Mouse (Mus musculus) MEL (cell line): ENCODE results near the gene Ak4. TPM values are rescaled to one million over a fixed set of nuclear protein-coding genes. Genes with fewer than 3 reads are reported as not detected.

Source experiments
- DNase-seq: peaks from one replicate; pipeline ENCODE4 v3.0.0; 2011; ENCODE audit warnings: low read depth, low spot score
- H3K27ac ChIP-seq: 2 replicates; pipeline ENCODE4 v1.5.1; 2012; ENCODE audit warnings: low read depth, mild to moderate bottlenecking, control low read depth, low read length, moderate library complexity; ENCODE audit not compliant: control insufficient read depth
- H3K27me3 ChIP-seq, 2 experiments: fragments of 150-350 bp in 1 of 2; sonication (generic) in 1 of 2; 2 replicates each; pipeline ENCODE4 v1.6.1; 2012; ENCODE audit warnings: low read length in 2 of 2, mild to moderate bottlenecking in 2 of 2, improper control_type of control experiment in 1 of 2, moderate library complexity in 1 of 2; ENCODE audit not compliant: insufficient read depth in 2 of 2, control insufficient read depth in 1 of 2
- H3K36me3 ChIP-seq, 2 experiments: 2 replicates each; pipeline ENCODE4 v1.6.1; 2012 to 2014; ENCODE audit warnings: low read length in 2 of 2, improper control_type of control experiment in 1 of 2, inconsistent platforms in 1 of 2, mild to moderate bottlenecking in 1 of 2; ENCODE audit not compliant: insufficient read depth in 2 of 2, control insufficient read depth in 1 of 2
- H3K4me1 ChIP-seq, 2 experiments: fragments of 150-350 bp in 1 of 2; sonication (generic) in 1 of 2; 2 replicates each; pipeline ENCODE4 v1.6.1; 2012; ENCODE audit warnings: low read length in 2 of 2, improper control_type of control experiment in 1 of 2, mild to moderate bottlenecking in 1 of 2; ENCODE audit not compliant: insufficient read depth in 2 of 2, control insufficient read depth in 1 of 2
- H3K4me3 ChIP-seq, 2 experiments: fragments of 150-350 bp in 1 of 2; sonication (generic) in 1 of 2; 2 replicates each; pipeline ENCODE4 v1.5.1; 2012; ENCODE audit warnings: low read depth in 2 of 2, low read length in 2 of 2, mild to moderate bottlenecking in 2 of 2, moderate library complexity in 2 of 2, control low read depth in 1 of 2, improper control_type of control experiment in 1 of 2; ENCODE audit not compliant: control insufficient read depth in 1 of 2, insufficient read depth in 1 of 2
- H3K79me2 ChIP-seq: 2 replicates; pipeline ENCODE4 v1.6.1; 2012; ENCODE audit warnings: mild to moderate bottlenecking, low read length, moderate library complexity; ENCODE audit not compliant: control insufficient read depth, poor library complexity, insufficient read depth
- H3K9ac ChIP-seq: 2 replicates; pipeline ENCODE4 v1.6.1; 2012; ENCODE audit warnings: low read depth, mild to moderate bottlenecking, control low read depth, low read length, moderate library complexity; ENCODE audit not compliant: control insufficient read depth, poor library complexity, severe bottlenecking
- H3K9me3 ChIP-seq: fragments of 150-350 bp; sonication (generic); replicated peaks from 2 replicates; pipeline ENCODE4 v1.6.1; 2012; ENCODE audit warnings: mild to moderate bottlenecking, low read length, improper control_type of control experiment, moderate library complexity; ENCODE audit not compliant: insufficient read depth
- BHLHE40 ChIP-seq: IDR thresholded peaks from 2 replicates; pipeline ENCODE4 v1.6.1; 2012; ENCODE audit warnings: low read depth, mild to moderate bottlenecking, inconsistent platforms, low read length, improper control_type of control experiment, borderline replicate concordance
- CHD1 ChIP-seq: IDR thresholded peaks from 2 replicates; pipeline ENCODE4 v1.6.1; 2012; ENCODE audit warnings: low read depth, mild to moderate bottlenecking, inconsistent platforms, low read length, improper control_type of control experiment
- CHD2 ChIP-seq: IDR thresholded peaks from 2 replicates; pipeline ENCODE4 v1.6.1; 2011; ENCODE audit warnings: low read length, improper control_type of control experiment
- CTCF ChIP-seq, 3 experiments: IDR thresholded peaks in 2 of 3; conservative IDR thresholded peaks in 1 of 3; 2 replicates each; pipeline ENCODE4 v1.5.1; 2011 to 2012; ENCODE audit warnings: low read length in 3 of 3, low read depth in 2 of 3, mild to moderate bottlenecking in 2 of 3, improper control_type of control experiment in 1 of 3, inconsistent platforms in 1 of 3, mixed read lengths in 1 of 3, moderate library complexity in 1 of 3; ENCODE audit not compliant: control insufficient read depth in 1 of 3, insufficient read depth in 1 of 3, poor library complexity in 1 of 3, severe bottlenecking in 1 of 3
- E2F4 ChIP-seq: IDR thresholded peaks from 2 replicates; pipeline ENCODE4 v1.6.1; 2011; ENCODE audit warnings: low read depth, low read length, improper control_type of control experiment, borderline replicate concordance
- ELF1 ChIP-seq: IDR thresholded peaks from 2 replicates; pipeline ENCODE4 v1.6.1; 2014; ENCODE audit warnings: low read depth, mild to moderate bottlenecking, inconsistent platforms, low read length, improper control_type of control experiment, moderate library complexity
- EP300 ChIP-seq, 2 experiments: IDR thresholded peaks; 2 replicates each; pipeline ENCODE4 v1.6.1; 2011; ENCODE audit warnings: improper control_type of control experiment in 2 of 2, low read length in 2 of 2, low read depth in 1 of 2, mild to moderate bottlenecking in 1 of 2
- ETS1 ChIP-seq: IDR thresholded peaks from 2 replicates; pipeline ENCODE4 v1.6.1; 2012; ENCODE audit warnings: low read depth, mild to moderate bottlenecking, inconsistent platforms, low read length, improper control_type of control experiment, moderate library complexity
- GABPA ChIP-seq: IDR thresholded peaks from 2 replicates; pipeline ENCODE4 v1.6.1; 2012; ENCODE audit warnings: low read depth, mild to moderate bottlenecking, inconsistent platforms, low read length, improper control_type of control experiment, moderate library complexity
- GATA1 ChIP-seq: IDR thresholded peaks from 2 replicates; pipeline ENCODE4 v1.6.1; 2011; ENCODE audit warnings: low read depth, low read length, improper control_type of control experiment
- HCFC1 ChIP-seq: IDR thresholded peaks from 2 replicates; pipeline ENCODE4 v1.6.1; 2012; ENCODE audit warnings: low read depth, mild to moderate bottlenecking, inconsistent platforms, low read length, improper control_type of control experiment, moderate library complexity
- JUND ChIP-seq: IDR thresholded peaks from 2 replicates; pipeline ENCODE4 v1.6.1; 2011; ENCODE audit warnings: low read depth, mild to moderate bottlenecking, improper control_type of control experiment, low read length
- KAT2A ChIP-seq: conservative IDR thresholded peaks from 2 replicates; pipeline ENCODE4 v1.6.1; 2012; ENCODE audit warnings: low read depth, low read length, improper control_type of control experiment, inconsistent platforms
- MAFK ChIP-seq: IDR thresholded peaks from 2 replicates; pipeline ENCODE4 v1.6.1; 2011; ENCODE audit warnings: low read depth, mild to moderate bottlenecking, low read length, improper control_type of control experiment, borderline replicate concordance
- MAZ ChIP-seq: IDR thresholded peaks from 2 replicates; pipeline ENCODE4 v1.6.1; 2012; ENCODE audit warnings: low read depth, mild to moderate bottlenecking, inconsistent platforms, low read length, improper control_type of control experiment
- MEF2A ChIP-seq: IDR thresholded peaks from 2 replicates; pipeline ENCODE4 v1.6.1; 2014; ENCODE audit warnings: low read depth, mild to moderate bottlenecking, inconsistent platforms, low read length, improper control_type of control experiment; ENCODE audit not compliant: poor library complexity, insufficient replicate concordance, severe bottlenecking; ENCODE audit errors: extremely low read depth
- MXI1 ChIP-seq: IDR thresholded peaks from 2 replicates; pipeline ENCODE4 v1.6.1; 2011; ENCODE audit warnings: mild to moderate bottlenecking, low read depth, low read length, improper control_type of control experiment
- MYC ChIP-seq: IDR thresholded peaks from 2 replicates; pipeline ENCODE4 v1.6.1; 2011; ENCODE audit warnings: low read depth, mild to moderate bottlenecking, low read length, improper control_type of control experiment, moderate library complexity
- NRF1 ChIP-seq: IDR thresholded peaks from 2 replicates; pipeline ENCODE4 v1.6.1; 2014; ENCODE audit warnings: low read depth, mild to moderate bottlenecking, inconsistent platforms, low read length, improper control_type of control experiment, moderate library complexity; ENCODE audit not compliant: poor library complexity, insufficient read depth, severe bottlenecking
- POLR2AphosphoS2 ChIP-seq: IDR thresholded peaks from 2 replicates; pipeline ENCODE4 v1.6.1; 2011; ENCODE audit warnings: low read length, improper control_type of control experiment
- RAD21 ChIP-seq: IDR thresholded peaks from 2 replicates; pipeline ENCODE4 v1.6.1; 2011; ENCODE audit warnings: mild to moderate bottlenecking, low read depth, low read length, improper control_type of control experiment
- RCOR1 ChIP-seq: IDR thresholded peaks from 2 replicates; pipeline ENCODE4 v1.6.1; 2012; ENCODE audit warnings: low read depth, mild to moderate bottlenecking, inconsistent platforms, low read length, improper control_type of control experiment
- SIN3A ChIP-seq: IDR thresholded peaks from 2 replicates; pipeline ENCODE4 v1.6.1; 2012; ENCODE audit warnings: low read length, improper control_type of control experiment, inconsistent platforms
- SMC3 ChIP-seq: IDR thresholded peaks from 2 replicates; pipeline ENCODE4 v1.6.1; 2011; ENCODE audit warnings: low read depth, low read length, improper control_type of control experiment
- TAL1 ChIP-seq: IDR thresholded peaks from 2 replicates; pipeline ENCODE4 v1.6.1; 2012; ENCODE audit warnings: mild to moderate bottlenecking, inconsistent platforms, low read length, moderate library complexity, mixed read lengths
- TBP ChIP-seq: IDR thresholded peaks from 2 replicates; pipeline ENCODE4 v1.8.0; 2011; ENCODE audit warnings: low read depth, low read length, improper control_type of control experiment
- TCF12 ChIP-seq: IDR thresholded peaks from 2 replicates; pipeline ENCODE4 v1.6.1; 2014; ENCODE audit warnings: low read depth, mild to moderate bottlenecking, inconsistent platforms, low read length, improper control_type of control experiment, moderate library complexity
- UBTF ChIP-seq: IDR thresholded peaks from 2 replicates; pipeline ENCODE4 v1.6.1; 2012; ENCODE audit warnings: low read depth, mild to moderate bottlenecking, inconsistent platforms, low read length, improper control_type of control experiment, moderate library complexity, borderline replicate concordance; ENCODE audit not compliant: insufficient read depth
- USF1 ChIP-seq: IDR thresholded peaks from 2 replicates; pipeline ENCODE4 v1.6.1; 2014; ENCODE audit warnings: low read depth, mild to moderate bottlenecking, inconsistent platforms, low read length, improper control_type of control experiment, moderate library complexity
- USF2 ChIP-seq, 2 experiments: IDR thresholded peaks; 2 replicates each; pipeline ENCODE4 v1.6.1; 2011 to 2012; ENCODE audit warnings: improper control_type of control experiment in 2 of 2, low read length in 2 of 2, borderline replicate concordance in 1 of 2, inconsistent platforms in 1 of 2, low read depth in 1 of 2, mild to moderate bottlenecking in 1 of 2; ENCODE audit not compliant: insufficient read depth in 1 of 2
- ZC3H11A ChIP-seq: IDR thresholded peaks from 2 replicates; pipeline ENCODE4 v1.6.1; 2012; ENCODE audit warnings: low read depth, mild to moderate bottlenecking, inconsistent platforms, low read length, improper control_type of control experiment
- ZMIZ1 ChIP-seq: IDR thresholded peaks from 2 replicates; pipeline ENCODE4 v1.6.1; 2012; ENCODE audit warnings: low read depth, mild to moderate bottlenecking, inconsistent platforms, low read length, improper control_type of control experiment, moderate library complexity
- polyA plus RNA-seq, 2 experiments: library from polyadenylated mRNA; stranded (reverse) in 1 of 2; unstranded in 1 of 2; fragments of >175 nt in 1 of 2; fragments of >200 nt in 1 of 2; gene quantifications; 2 replicates each; pipeline versions ENCODE4 v1.2.1 to v1.2.4; 2012; ENCODE audit warnings: low replicate concordance in 2 of 2, low read depth in 1 of 2; ENCODE audit not compliant: insufficient read length in 2 of 2, insufficient read depth in 1 of 2, missing spikeins in 1 of 2
- total RNA-seq: library from RNA; depleted of rRNA; stranded (reverse); fragments of 300-350 nt; gene quantifications from 2 replicates; pipeline ENCODE4 v1.2.3, GENCODE M21; 2012

Gene Ak4
- total and polyA plus RNA-seq, 3 experiments: 18.3 to 25.4 TPM; not detected in 1

DNA sequence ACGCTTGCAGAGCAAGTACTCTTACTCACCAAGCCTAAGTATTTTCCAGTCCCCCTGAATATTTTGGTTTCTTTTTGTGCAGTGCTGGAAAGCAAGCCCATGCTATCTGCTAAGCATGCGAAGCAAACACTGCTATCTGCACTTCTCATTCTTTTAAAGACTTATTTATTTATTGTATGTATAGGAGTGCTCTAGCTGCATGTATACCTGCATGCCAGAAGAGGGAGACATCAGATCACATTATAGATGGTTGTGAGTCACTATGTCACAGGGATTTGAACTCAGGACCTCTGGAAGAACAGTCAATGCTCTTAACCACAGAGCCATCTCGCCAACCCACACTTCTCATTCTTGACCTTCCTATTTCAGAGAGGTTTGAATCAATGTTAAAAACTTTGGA, 94.2 kb downstream of the Ak4 start:
- H3K27me3 ChIP-seq: no peaks in the 10 kb centered on the region
- H3K9ac ChIP-seq: 0 out of 2 replicates have a peak overlapping the region, but pooled peaks have one; percentile 32
- peaks cover 5 to 13% of the 10 kb centered on the region in 2 experiments; a peak in 3 of 4 replicates for H3K4me1 ChIP-seq
- H3K4me3 ChIP-seq: peak overlapping the region; percentile 3 to 74; a peak in 1 of 4 replicates
- TF ChIP-seq ETS1 (no peak), ELF1 (no peak), USF1 (no peak), CHD2 (no peak), TBP (no peak), GABPA (no peak), NRF1 (no peak), HCFC1 (0 out of 2 replicates have a peak, but pooled peaks have one; percentile 38), SMC3 (peak; percentile 57), POLR2AphosphoS2 (no peak), MAZ (no peak), MXI1 (peak; percentile 41; the same call in 1 of the 2 replicates), CTCF (IDR thresholded peaks at IDR 0.05 in 2 of 3, conservative IDR thresholded peaks at IDR 0.05 in 1 of 3; ENCODE audit: control insufficient read depth in 1 of 3, insufficient read depth in 1 of 3, low read depth in 2 of 3, low read length in 3 of 3, poor library complexity in 1 of 3, severe bottlenecking in 1 of 3) (peak in 2 of 3 experiments; percentile 36 to 64; a peak in 3 of 6 replicates), USF2 (IDR thresholded peaks at IDR 0.05; ENCODE audit: borderline replicate concordance in 1 of 2, insufficient read depth in 1 of 2, low read depth in 1 of 2, low read length in 2 of 2) (no peak), MYC (no peak), TCF12 (0 out of 2 replicates have a peak, but pooled peaks have one; percentile 14), EP300 (IDR thresholded peaks at IDR 0.05; ENCODE audit: low read depth in 1 of 2, low read length in 2 of 2) (0 out of 4 replicates have a peak, but pooled peaks of 1 of the 2 experiments have one; percentile 24), ZMIZ1 (no peak), KAT2A (no peak), SIN3A (0 out of 2 replicates have a peak, but pooled peaks have one; percentile 30), JUND (no peak), E2F4 (no peak), MAFK (no peak), ZC3H11A (0 out of 2 replicates have a peak, but pooled peaks have one; percentile 23), RAD21 (peak; percentile 65), BHLHE40 (no peak; the same call in 1 of the 2 replicates), UBTF (no peak), CHD1 (no peak; the same call in 1 of the 2 replicates), MEF2A (no peak), TAL1 (no peak), GATA1 (no peak), RCOR1 (no peak; the same call in 1 of the 2 replicates)
- DNase-seq: peak; percentile 65
- H3K9me3 ChIP-seq: no peaks in the 10 kb centered on the region
- peaks cover 55% of the 10 kb centered on the region for H3K79me2 ChIP-seq
- 0 out of 2 replicates have a peak overlapping the region, but pooled peaks have one; percentile 5 for H3K27ac ChIP-seq
- H3K36me3 ChIP-seq: peaks cover 0 to 9% of the 10 kb centered on the region in 2 experiments; a peak in 2 of 4 replicates
